Mouse (Mus musculus): ENCODE measurements around the gene Atp1b2. TPM values are rescaled to one million over a fixed set of nuclear protein-coding genes. Genes with fewer than 3 reads are reported as not detected.

Atp1b2 gene
- polyA plus RNA-seq, 1 experiment from 2014 or later = 12.6 TPM

GRCm38 (mm10) chr11:69585718-69586325 lies 19.9 kb downstream of the Atp1b2 start:
- Histone ChIP-seq H3K9me3 (no peaks in the 10 kb centered on the region), H3K4me3 (replicated peaks) (no peak overlapping the region), H3K9ac (no peak overlapping the region), H3K27me3 (no peaks in the 10 kb centered on the region), H3K4me1 (peaks cover 11% of the 10 kb centered on the region), H3K36me3 (replicated peaks) (peaks cover 48% of the 10 kb centered on the region), H3K4me2 (no peak overlapping the region), H3K27ac (no peak overlapping the region)
- no peak for ATAC-seq (ENCODE audit: low FRiP score)
- 84% methylated on average over 7 of the region's 7 CpGs for WGBS

- H3K9ac ChIP-seq = no peak overlapping the region
- peaks cover 11% of the 10 kb centered on the region for H3K4me1 ChIP-seq
- no peak overlapping the region for H3K4me2 ChIP-seq
- H3K27me3 ChIP-seq = no peaks in the 10 kb centered on the region
- WGBS = 95% methylated on average over 13 of the region's 13 CpGs
- no peak for ATAC-seq (ENCODE audit: low FRiP score)
- no peak overlapping the region for H3K4me3 ChIP-seq (replicated peaks)
- H3K9me3 ChIP-seq = no peaks in the 10 kb centered on the region
- H3K36me3 ChIP-seq (replicated peaks) = peaks cover 39% of the 10 kb centered on the region
- H3K27ac ChIP-seq = no peak overlapping the region
These were observed 20.8 kb downstream of the Atp1b2 start for GRCm38 (mm10) chr11:69584937-69585336.

DNA sequence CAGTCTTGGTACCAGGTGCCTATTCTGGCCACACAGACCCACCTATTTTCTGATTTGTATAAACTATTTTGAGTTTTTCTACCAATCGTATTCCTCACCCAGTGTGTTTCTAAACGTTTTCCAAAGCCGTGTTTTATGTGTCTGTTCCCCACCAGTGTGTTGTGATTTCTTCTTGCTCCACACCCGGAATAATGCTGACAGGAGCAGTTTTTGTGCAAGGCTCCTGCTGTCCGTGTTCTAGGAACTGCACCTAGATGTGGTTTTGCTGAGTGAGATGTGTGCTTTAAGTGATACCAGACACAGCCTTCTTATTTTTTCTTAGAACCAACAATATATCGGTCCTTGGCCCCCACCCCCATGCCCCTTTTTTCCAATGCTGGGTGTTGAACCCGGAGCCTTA lies 21.7 kb downstream of the Atp1b2 start:
- Histone ChIP-seq H3K4me2 (no peak overlapping the region), H3K9me3 (no peaks in the 10 kb centered on the region), H3K4me1 (peaks cover 16% of the 10 kb centered on the region), H3K4me3 (replicated peaks) (no peak overlapping the region), H3K27ac (no peak overlapping the region), H3K36me3 (replicated peaks) (peaks cover 30% of the 10 kb centered on the region), H3K9ac (no peak overlapping the region), H3K27me3 (no peaks in the 10 kb centered on the region)
- WGBS = 88% methylated on average over 7 of the region's 7 CpGs
- ATAC-seq (ENCODE audit: low FRiP score) = no peak

GRCm38 (mm10) chr11:69582230-69582805 lies 23.4 kb downstream of the Atp1b2 start:
- Histone ChIP-seq H3K27ac (no peak overlapping the region), H3K9me3 (no peaks in the 10 kb centered on the region), H3K36me3 (replicated peaks) (peaks cover 13% of the 10 kb centered on the region), H3K4me3 (replicated peaks) (peak overlapping the region; percentile 79; the same call in 1 of the 2 replicates), H3K27me3 (no peaks in the 10 kb centered on the region), H3K9ac (0 out of 2 replicates have a peak overlapping the region, but pooled peaks have one; percentile 36), H3K4me2 (peak overlapping the region; percentile 71), H3K4me1 (peaks cover 29% of the 10 kb centered on the region)
- 65% methylated on average over 9 of the region's 9 CpGs for WGBS
- ATAC-seq (ENCODE audit: low FRiP score) = no peak

- ATAC-seq (ENCODE audit: low FRiP score) = no peak
- H3K4me3 ChIP-seq (replicated peaks) = peak overlapping the region; percentile 79
- WGBS = under 1% methylated on average over 8 of the region's 8 CpGs
- H3K9ac ChIP-seq = peak overlapping the region; percentile 67
- H3K27me3 ChIP-seq = no peaks in the 10 kb centered on the region
- no peaks in the 10 kb centered on the region for H3K9me3 ChIP-seq
- peaks cover 34% of the 10 kb centered on the region for H3K4me1 ChIP-seq
- H3K27ac ChIP-seq = peak overlapping the region; percentile 95
- H3K4me2 ChIP-seq = peak overlapping the region; percentile 71
- peaks cover 8% of the 10 kb centered on the region; the same call in 1 of the 2 replicates for H3K36me3 ChIP-seq (replicated peaks)
These were observed 23.9 kb downstream of the Atp1b2 start for GRCm38 (mm10) chr11:69581814-69582213.

DNA sequence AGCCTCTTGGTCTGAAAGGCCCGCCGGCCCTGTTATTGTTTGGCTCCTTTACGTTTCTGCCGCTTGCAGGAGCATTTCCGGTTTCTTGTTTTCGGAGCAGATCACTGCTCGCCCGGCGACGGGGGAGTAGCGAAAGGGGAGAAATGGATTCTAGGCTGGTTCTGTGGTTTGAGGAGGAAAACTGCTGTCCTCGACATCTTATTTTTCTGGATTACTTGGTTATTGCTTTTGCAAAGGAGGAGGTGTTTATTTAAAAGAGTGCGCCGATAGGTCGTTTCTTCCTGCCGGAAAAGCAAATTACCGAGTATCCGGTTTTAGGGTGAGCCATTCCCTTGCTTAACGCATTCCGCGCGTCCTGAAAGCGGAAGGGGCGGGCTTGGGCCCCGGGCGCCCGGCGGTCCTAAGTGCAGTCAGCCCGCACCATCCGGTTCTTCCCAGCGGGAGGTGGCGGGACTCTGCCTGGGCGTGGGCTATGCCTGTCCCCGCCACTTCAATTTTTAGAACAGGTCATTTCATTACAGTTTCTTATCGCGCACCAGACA lies 24.5 kb downstream of the Atp1b2 start:
- under 1% methylated on average over 36 of the region's 36 CpGs for WGBS

GRCm38 (mm10) chr11:69580572-69581146 lies 25.1 kb downstream of the Atp1b2 start:
- peak overlapping the region; percentile 71 for H3K4me2 ChIP-seq
- peaks cover 43% of the 10 kb centered on the region for H3K4me1 ChIP-seq
- ATAC-seq (ENCODE audit: low FRiP score) = peak; percentile 6; the same call in 1 of the 2 replicates
- peak overlapping the region; percentile 95 for H3K27ac ChIP-seq
- peak overlapping the region; percentile 79 for H3K4me3 ChIP-seq (replicated peaks)
- WGBS = under 1% methylated on average over 25 of the region's 25 CpGs
- H3K9me3 ChIP-seq = no peaks in the 10 kb centered on the region
- no peaks in the 10 kb centered on the region for H3K27me3 ChIP-seq
- peaks cover 12% of the 10 kb centered on the region for H3K36me3 ChIP-seq (replicated peaks)
- peak overlapping the region; percentile 67 for H3K9ac ChIP-seq

More for the DNA sequence above, 24.5 kb downstream of the Atp1b2 start:
- Histone ChIP-seq H3K4me2 (peak overlapping the region; percentile 71), H3K9ac (peak overlapping the region; percentile 67), H3K9me3 (no peaks in the 10 kb centered on the region), H3K27me3 (no peaks in the 10 kb centered on the region), H3K4me1 (peaks cover 39% of the 10 kb centered on the region), H3K36me3 (replicated peaks) (peaks cover 8% of the 10 kb centered on the region), H3K27ac (peak overlapping the region; percentile 95), H3K4me3 (replicated peaks) (peak overlapping the region; percentile 79)
- peak; percentile 83 for ATAC-seq (ENCODE audit: low FRiP score)

- Histone ChIP-seq H3K9ac (peak within 1 kb of the TSS; percentile 90), H3K4me1 (peaks cover 48% of the 10 kb centered on the region), H3K36me3 (replicated peaks) (peaks cover 12% of the 10 kb centered on the region), H3K9me3 (no peaks in the 10 kb centered on the region), H3K4me2 (peak within 1 kb of the TSS; percentile 84), H3K27ac (peak within 1 kb of the TSS; percentile 95), H3K27me3 (no peaks in the 10 kb centered on the region), H3K4me3 (replicated peaks) (peak within 1 kb of the TSS; percentile 79)
- peak; percentile 64 for ATAC-seq (ENCODE audit: low FRiP score)
- WGBS = 0% methylated on average over 13 of the region's 13 CpGs
These were observed 25.6 kb downstream of the Atp1b2 start, which contains the start of the genes Wrap53 and Trp53 for GRCm38 (mm10) chr11:69580091-69580514. TSS of gene Wrap53 (minus strand) at chr11:69580255. TSS of gene Trp53 (plus strand) at chr11:69580359.

- peak; percentile 89 for ATAC-seq (ENCODE audit: low FRiP score)
- peak overlapping the region; percentile 90 for H3K9ac ChIP-seq
- H3K4me3 ChIP-seq (replicated peaks) = peak overlapping the region; percentile 79
- peak overlapping the region; percentile 95 for H3K27ac ChIP-seq
- peak overlapping the region; percentile 84 for H3K4me2 ChIP-seq
- 2% methylated on average over 39 of the region's 39 CpGs for WGBS
- no peaks in the 10 kb centered on the region for H3K9me3 ChIP-seq
- H3K36me3 ChIP-seq (replicated peaks) = peaks cover 14% of the 10 kb centered on the region
- H3K27me3 ChIP-seq = no peaks in the 10 kb centered on the region
- peaks cover 53% of the 10 kb centered on the region for H3K4me1 ChIP-seq
These were observed 26.4 kb downstream of the Atp1b2 start for GRCm38 (mm10) chr11:69579128-69580017.

DNA sequence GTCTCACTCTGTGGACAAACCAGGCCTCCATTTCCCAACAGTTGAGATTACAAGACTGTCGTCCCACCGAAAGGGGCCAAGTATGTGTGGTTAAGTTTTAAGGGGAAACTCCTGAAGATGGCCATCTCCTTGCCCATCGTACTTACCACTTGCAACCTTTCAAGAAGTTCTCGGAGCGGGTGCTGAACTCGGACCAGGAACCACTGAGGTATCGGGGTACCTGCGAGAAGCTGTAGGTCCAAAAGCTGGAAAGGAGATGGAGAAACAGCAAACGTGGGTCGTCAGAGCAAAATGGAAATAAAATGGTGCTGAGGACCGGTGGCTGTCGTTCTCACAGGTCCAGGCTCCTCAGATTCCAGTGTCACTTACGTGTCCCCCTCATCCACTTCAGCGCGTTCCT lies 27.4 kb downstream of the Atp1b2 start:
- H3K27me3 ChIP-seq = no peaks in the 10 kb centered on the region
- no peaks in the 10 kb centered on the region for H3K9me3 ChIP-seq
- peak overlapping the region; percentile 84 for H3K4me2 ChIP-seq
- peak overlapping the region; percentile 79 for H3K4me3 ChIP-seq (replicated peaks)
- no peak overlapping the region for H3K27ac ChIP-seq
- peak overlapping the region; percentile 90 for H3K9ac ChIP-seq
- WGBS = 15% methylated on average over 15 of the region's 15 CpGs
- H3K36me3 ChIP-seq (replicated peaks) = peaks cover 20% of the 10 kb centered on the region
- peaks cover 50% of the 10 kb centered on the region for H3K4me1 ChIP-seq
- ATAC-seq (ENCODE audit: low FRiP score) = no peak

GRCm38 (mm10) chr11:69576307-69576706 lies 29.4 kb downstream of the Atp1b2 start:
- no peak for ATAC-seq (ENCODE audit: low FRiP score)
- no peak overlapping the region for H3K9ac ChIP-seq
- H3K4me1 ChIP-seq = peaks cover 41% of the 10 kb centered on the region
- no peak overlapping the region for H3K27ac ChIP-seq
- H3K9me3 ChIP-seq = no peaks in the 10 kb centered on the region
- 77% methylated on average over 5 of the region's 5 CpGs for WGBS
- no peaks in the 10 kb centered on the region for H3K27me3 ChIP-seq
- H3K36me3 ChIP-seq (replicated peaks) = peaks cover 37% of the 10 kb centered on the region
- no peak overlapping the region for H3K4me3 ChIP-seq (replicated peaks)
- H3K4me2 ChIP-seq = peak overlapping the region; percentile 6; the same call in 1 of the 2 replicates
